Mouse (Mus musculus): ENCODE results near the gene Rbm7. TPM values are rescaled to one million over a fixed set of nuclear protein-coding genes. Genes with fewer than 3 reads are reported as not detected.
A peak's percentile ranks its signal among the peaks of the same experiment; 100 is the strongest.
"Not testable (repeated sequence)": the region's sequence is repeated elsewhere in the genome, so short reads cannot be mapped to it uniquely, and the experiment has no call there.

The Rbm7 gene
- polyA plus RNA-seq, 1 experiment from 2014 or later, result 90.5 TPM

- H3K4me3 ChIP-seq (ENCODE audit: low read depth, low read length), result no peak overlapping the region
- H3K27me3 ChIP-seq (ENCODE audit: control insufficient read depth, insufficient read depth, low read length), result no peaks in the 10 kb centered on the region
- H3K4me2 ChIP-seq (ENCODE audit: low read depth, low read length), result no peak overlapping the region
- H3K9me3 ChIP-seq (ENCODE audit: control insufficient read depth, low read length), result no peaks in the 10 kb centered on the region
- no peak overlapping the region for H3K9ac ChIP-seq (replicated peaks; ENCODE audit: low read depth, low read length)
- ATAC-seq (ENCODE audit: low read depth), result no peak
- H3K36me3 ChIP-seq (ENCODE audit: control insufficient read depth, insufficient read depth, low read length), result no peaks in the 10 kb centered on the region
- no peak overlapping the region for H3K27ac ChIP-seq (ENCODE audit: low read depth, low read length)
- WGBS, result 6% methylated on average over 1 of the region's 1 CpGs
- no peaks in the 10 kb centered on the region for H3K4me1 ChIP-seq (ENCODE audit: control insufficient read depth, insufficient read depth, low read length)
Observed at GRCm38 (mm10) chr9:48525566-48525965, 30.5 kb upstream of the Rbm7 start.

GRCm38 (mm10) chr9:48520405-48520804 is 25.3 kb upstream of the Rbm7 start:
- not testable (repeated sequence) for H3K27ac ChIP-seq (ENCODE audit: low read depth, low read length)

GRCm38 (mm10) chr9:48517372-48518130 is 22.5 kb upstream of the Rbm7 start:
- Histone ChIP-seq H3K4me2 (ENCODE audit: low read depth, low read length) (peak overlapping the region; percentile 32), H3K9me3 (ENCODE audit: control insufficient read depth, low read length) (no peaks in the 10 kb centered on the region), H3K27ac (ENCODE audit: low read depth, low read length) (peak overlapping the region; percentile 86), H3K4me3 (ENCODE audit: low read depth, low read length) (no peak overlapping the region), H3K4me1 (ENCODE audit: control insufficient read depth, insufficient read depth, low read length) (peaks cover 4% of the 10 kb centered on the region; the same call in 1 of the 2 replicates), H3K27me3 (ENCODE audit: control insufficient read depth, insufficient read depth, low read length) (no peaks in the 10 kb centered on the region), H3K36me3 (ENCODE audit: control insufficient read depth, insufficient read depth, low read length) (no peaks in the 10 kb centered on the region), H3K9ac (replicated peaks; ENCODE audit: low read depth, low read length) (no peak overlapping the region)
- 29% methylated on average over 19 of the region's 19 CpGs for WGBS
- ATAC-seq (ENCODE audit: low read depth), result peak; percentile 60; the same call in 1 of the 2 replicates

More at GRCm38 (mm10) chr9:48520405-48520804, 25.3 kb upstream of the Rbm7 start:
- not testable (repeated sequence) for H3K4me3 ChIP-seq (ENCODE audit: low read depth, low read length); H3K9ac ChIP-seq (replicated peaks; ENCODE audit: low read depth, low read length); ATAC-seq (ENCODE audit: low read depth); H3K4me2 ChIP-seq (ENCODE audit: low read depth, low read length); H3K9me3 ChIP-seq (ENCODE audit: control insufficient read depth, low read length); H3K36me3 ChIP-seq (ENCODE audit: control insufficient read depth, insufficient read depth, low read length); H3K27me3 ChIP-seq (ENCODE audit: control insufficient read depth, insufficient read depth, low read length); H3K4me1 ChIP-seq (ENCODE audit: control insufficient read depth, insufficient read depth, low read length)
- no CpG with 5 or more reads among the region's 7 CpGs for WGBS

- no peak overlapping the region for H3K9ac ChIP-seq (replicated peaks; ENCODE audit: low read depth, low read length)
- no peaks in the 10 kb centered on the region for H3K36me3 ChIP-seq (ENCODE audit: control insufficient read depth, insufficient read depth, low read length)
- peaks cover 4% of the 10 kb centered on the region; the same call in 1 of the 2 replicates for H3K4me1 ChIP-seq (ENCODE audit: control insufficient read depth, insufficient read depth, low read length)
- H3K4me2 ChIP-seq (ENCODE audit: low read depth, low read length), result peak overlapping the region; percentile 32
- H3K27ac ChIP-seq (ENCODE audit: low read depth, low read length), result peak overlapping the region; percentile 86
- no peak for ATAC-seq (ENCODE audit: low read depth)
- H3K9me3 ChIP-seq (ENCODE audit: control insufficient read depth, low read length), result no peaks in the 10 kb centered on the region
- WGBS, result 51% methylated on average over 11 of the region's 11 CpGs
- no peaks in the 10 kb centered on the region for H3K27me3 ChIP-seq (ENCODE audit: control insufficient read depth, insufficient read depth, low read length)
- no peak overlapping the region for H3K4me3 ChIP-seq (ENCODE audit: low read depth, low read length)
Observed at GRCm38 (mm10) chr9:48516615-48517371, 21.7 kb upstream of the Rbm7 start.

- Histone ChIP-seq H3K27me3 (ENCODE audit: control insufficient read depth, insufficient read depth, low read length) (no peaks in the 10 kb centered on the region), H3K4me3 (ENCODE audit: low read depth, low read length) (no peak overlapping the region), H3K4me2 (ENCODE audit: low read depth, low read length) (no peak overlapping the region), H3K9me3 (ENCODE audit: control insufficient read depth, low read length) (no peaks in the 10 kb centered on the region), H3K4me1 (ENCODE audit: control insufficient read depth, insufficient read depth, low read length) (peaks cover 4% of the 10 kb centered on the region; the same call in 1 of the 2 replicates), H3K9ac (replicated peaks; ENCODE audit: low read depth, low read length) (no peak overlapping the region), H3K27ac (ENCODE audit: low read depth, low read length) (no peak overlapping the region), H3K36me3 (ENCODE audit: control insufficient read depth, insufficient read depth, low read length) (no peaks in the 10 kb centered on the region)
- no peak for ATAC-seq (ENCODE audit: low read depth)
- 67% methylated on average over 1 of the region's 1 CpGs for WGBS
Observed at GRCm38 (mm10) chr9:48515332-48515731, 20.2 kb upstream of the Rbm7 start.

GRCm38 (mm10) chr9:48510134-48510533 is 15.0 kb upstream of the Rbm7 start:
- Histone ChIP-seq H3K4me2 (ENCODE audit: low read depth, low read length) (no peak overlapping the region), H3K27me3 (ENCODE audit: control insufficient read depth, insufficient read depth, low read length) (no peaks in the 10 kb centered on the region), H3K9ac (replicated peaks; ENCODE audit: low read depth, low read length) (no peak overlapping the region), H3K4me1 (ENCODE audit: control insufficient read depth, insufficient read depth, low read length) (no peaks in the 10 kb centered on the region), H3K9me3 (ENCODE audit: control insufficient read depth, low read length) (no peaks in the 10 kb centered on the region), H3K27ac (ENCODE audit: low read depth, low read length) (no peak overlapping the region), H3K4me3 (ENCODE audit: low read depth, low read length) (no peak overlapping the region), H3K36me3 (ENCODE audit: control insufficient read depth, insufficient read depth, low read length) (no peaks in the 10 kb centered on the region)
- ATAC-seq (ENCODE audit: low read depth), result no peak
- WGBS, result 95% methylated on average over 5 of the region's 5 CpGs

GRCm38 (mm10) chr9:48504741-48505365 is 9.8 kb upstream of the Rbm7 start:
- Histone ChIP-seq H3K4me2 (ENCODE audit: low read depth, low read length) (no peak overlapping the region), H3K36me3 (ENCODE audit: control insufficient read depth, insufficient read depth, low read length) (no peaks in the 10 kb centered on the region), H3K27me3 (ENCODE audit: control insufficient read depth, insufficient read depth, low read length) (no peaks in the 10 kb centered on the region), H3K4me1 (ENCODE audit: control insufficient read depth, insufficient read depth, low read length) (no peaks in the 10 kb centered on the region), H3K4me3 (ENCODE audit: low read depth, low read length) (no peak overlapping the region), H3K27ac (ENCODE audit: low read depth, low read length) (no peak overlapping the region), H3K9ac (replicated peaks; ENCODE audit: low read depth, low read length) (no peak overlapping the region), H3K9me3 (ENCODE audit: control insufficient read depth, low read length) (no peaks in the 10 kb centered on the region)
- ATAC-seq (ENCODE audit: low read depth), result no peak
- 73% methylated on average over 8 of the region's 8 CpGs for WGBS

GRCm38 (mm10) chr9:48503001-48503400 is 7.9 kb upstream of the Rbm7 start:
- H3K4me2 ChIP-seq (ENCODE audit: low read depth, low read length), result no peak overlapping the region
- H3K27me3 ChIP-seq (ENCODE audit: control insufficient read depth, insufficient read depth, low read length), result no peaks in the 10 kb centered on the region
- H3K9me3 ChIP-seq (ENCODE audit: control insufficient read depth, low read length), result no peaks in the 10 kb centered on the region
- ATAC-seq (ENCODE audit: low read depth), result no peak
- no peak overlapping the region for H3K27ac ChIP-seq (ENCODE audit: low read depth, low read length)
- no peak overlapping the region for H3K9ac ChIP-seq (replicated peaks; ENCODE audit: low read depth, low read length)
- H3K36me3 ChIP-seq (ENCODE audit: control insufficient read depth, insufficient read depth, low read length), result no peaks in the 10 kb centered on the region
- H3K4me3 ChIP-seq (ENCODE audit: low read depth, low read length), result no peak overlapping the region
- WGBS, result 71% methylated on average over 2 of the region's 2 CpGs
- no peaks in the 10 kb centered on the region for H3K4me1 ChIP-seq (ENCODE audit: control insufficient read depth, insufficient read depth, low read length)

GRCm38 (mm10) chr9:48501192-48501591 is 6.1 kb upstream of the Rbm7 start:
- Histone ChIP-seq H3K36me3 (ENCODE audit: control insufficient read depth, insufficient read depth, low read length) (no peaks in the 10 kb centered on the region), H3K4me1 (ENCODE audit: control insufficient read depth, insufficient read depth, low read length) (peaks cover 1% of the 10 kb centered on the region), H3K9me3 (ENCODE audit: control insufficient read depth, low read length) (no peaks in the 10 kb centered on the region), H3K4me3 (ENCODE audit: low read depth, low read length) (no peak overlapping the region), H3K27ac (ENCODE audit: low read depth, low read length) (no peak overlapping the region), H3K9ac (replicated peaks; ENCODE audit: low read depth, low read length) (no peak overlapping the region), H3K4me2 (ENCODE audit: low read depth, low read length) (no peak overlapping the region), H3K27me3 (ENCODE audit: control insufficient read depth, insufficient read depth, low read length) (no peaks in the 10 kb centered on the region)
- no peak for ATAC-seq (ENCODE audit: low read depth)
- WGBS, result 87% methylated on average over 7 of the region's 7 CpGs
